Mouse (Mus musculus) ovary, postnatal 10 days (tissue): ENCODE results near the gene Yy1.

ENCODE experiments used
- DNase-seq: peaks from one replicate; pipeline ENCODE4 v3.0.0; 2022; ENCODE audit warnings: low spot score

The Yy1 gene

GRCm38 (mm10) chr12:108768196-108768854 lies 24.4 kb upstream of the Yy1 start:
- no peak for DNase-seq

GRCm38 (mm10) chr12:108780108-108780877 lies 12.5 kb upstream of the Yy1 start:
- no peak for DNase-seq

GRCm38 (mm10) chr12:108785161-108785560 lies 7.6 kb upstream of the Yy1 start:
- DNase-seq = no peak

GRCm38 (mm10) chr12:108787329-108787728 lies 5.4 kb upstream of the Yy1 start:
- DNase-seq = no peak

GRCm38 (mm10) chr12:108792152-108792545 lies 624 bp upstream of the Yy1 start:
- DNase-seq = peak; percentile 48

- DNase-seq = peak; percentile 18
Observed at GRCm38 (mm10) chr12:108793453-108793941, 724 bp downstream of the Yy1 start.

- peak; percentile 44 for DNase-seq
Observed at GRCm38 (mm10) chr12:108794078-108794711, 1.4 kb downstream of the Yy1 start.

GRCm38 (mm10) chr12:108794979-108795537 lies 2.3 kb downstream of the Yy1 start:
- no peak for DNase-seq

- DNase-seq = no peak
Observed at GRCm38 (mm10) chr12:108801613-108802012, 8.8 kb downstream of the Yy1 start.

- DNase-seq = no peak
Observed at GRCm38 (mm10) chr12:108804388-108804787, 11.6 kb downstream of the Yy1 start.

- DNase-seq = no peak
Observed at GRCm38 (mm10) chr12:108808465-108808864, 15.7 kb downstream of the Yy1 start.

- no peak for DNase-seq
Observed at GRCm38 (mm10) chr12:108809771-108810170, 17.0 kb downstream of the Yy1 start.

GRCm38 (mm10) chr12:108810309-108810708 lies 17.5 kb downstream of the Yy1 start:
- no peak for DNase-seq

GRCm38 (mm10) chr12:108811133-108811532 lies 18.4 kb downstream of the Yy1 start:
- DNase-seq = no peak

- no peak for DNase-seq
Observed at GRCm38 (mm10) chr12:108812463-108812862, 19.7 kb downstream of the Yy1 start.

- no peak for DNase-seq
Observed at GRCm38 (mm10) chr12:108814470-108814869, 21.7 kb downstream of the Yy1 start.

- no peak for DNase-seq
Observed at GRCm38 (mm10) chr12:108816569-108816968, 23.8 kb downstream of the Yy1 start.

GRCm38 (mm10) chr12:108820461-108820860 lies 27.7 kb downstream of the Yy1 start:
- no peak for DNase-seq

- DNase-seq = no peak
Observed at GRCm38 (mm10) chr12:108823036-108823435, 30.3 kb downstream of the Yy1 start.

- no peak for DNase-seq
Observed at GRCm38 (mm10) chr12:108824225-108824874, 31.6 kb downstream of the Yy1 start.

- no peak for DNase-seq
Observed at GRCm38 (mm10) chr12:108825561-108826224, 32.9 kb downstream of the Yy1 start.
